Mouse (Mus musculus): ENCODE measurements around the gene Vwa7. TPM values are rescaled to one million over a fixed set of nuclear protein-coding genes. Genes with fewer than 3 reads are reported as not detected.
A peak's percentile ranks its signal among the peaks of the same experiment; 100 is the strongest.

The Vwa7 gene
- total and polyA plus RNA-seq, 3 experiments, result 9.8 to 10.4 TPM; not detected in 1

GRCm38 (mm10) chr17:35057090-35057489 lies 40.7 kb downstream of the Vwa7 start (continued):
- TF ChIP-seq MEF2A (IDR thresholded peaks at IDR 0.05; ENCODE audit: extremely low read depth, insufficient replicate concordance, low read depth, low read length, poor library complexity, severe bottlenecking), result no peak
- no peak; a peak in 1 of 4 replicates for TF ChIP-seq POLR2A (IDR thresholded peaks at IDR 0.05; ENCODE audit: control insufficient read depth in 1 of 2, insufficient read depth in 1 of 2, low read depth in 1 of 2, low read length in 2 of 2, poor library complexity in 1 of 2)
- no peak for TF ChIP-seq KAT2A (conservative IDR thresholded peaks at IDR 0.05; ENCODE audit: low read depth, low read length)
- no peak for TF ChIP-seq RAD21 (IDR thresholded peaks at IDR 0.05; ENCODE audit: low read depth, low read length)
- TF ChIP-seq HCFC1 (IDR thresholded peaks at IDR 0.05; ENCODE audit: low read depth, low read length), result no peak
- no peak for TF ChIP-seq MYC (IDR thresholded peaks at IDR 0.05; ENCODE audit: low read depth, low read length)
- no peak for TF ChIP-seq MAFK (IDR thresholded peaks at IDR 0.05; ENCODE audit: borderline replicate concordance, low read depth, low read length)
- no peak for TF ChIP-seq GATA1 (IDR thresholded peaks at IDR 0.05; ENCODE audit: low read depth, low read length)
- peak; percentile 42; the same call in 1 of the 2 replicates for TF ChIP-seq ETS1 (IDR thresholded peaks at IDR 0.05; ENCODE audit: low read depth, low read length)
- no peak for TF ChIP-seq ZMIZ1 (IDR thresholded peaks at IDR 0.05; ENCODE audit: low read depth, low read length)
- no peak for TF ChIP-seq E2F4 (IDR thresholded peaks at IDR 0.05; ENCODE audit: borderline replicate concordance, low read depth, low read length)
- peak; percentile 17 to 52; a peak in 2 of 4 replicates for TF ChIP-seq EP300 (IDR thresholded peaks at IDR 0.05; ENCODE audit: low read depth in 1 of 2, low read length in 2 of 2)
- TF ChIP-seq JUND (IDR thresholded peaks at IDR 0.05; ENCODE audit: low read depth, low read length), result peak; percentile 69; the same call in 1 of the 2 replicates
- no peak for TF ChIP-seq MAX (IDR thresholded peaks at IDR 0.05; ENCODE audit: low read length)
- no peak for TF ChIP-seq NELFE (IDR thresholded peaks at IDR 0.05; ENCODE audit: low read depth, low read length)
- peak; percentile 45; the same call in 1 of the 2 replicates for TF ChIP-seq TCF12 (IDR thresholded peaks at IDR 0.05; ENCODE audit: low read depth, low read length)

GRCm38 (mm10) chr17:35058316-35058715 lies 41.9 kb downstream of the Vwa7 start:
- Histone ChIP-seq H3K79me2 (ENCODE audit: control insufficient read depth, insufficient read depth, low read length, poor library complexity) (peaks cover 11% of the 10 kb centered on the region; the same call in 1 of the 2 replicates), H3K4me1 (ENCODE audit: control insufficient read depth in 1 of 2, insufficient read depth in 2 of 2, low read length in 2 of 2) (no peaks in the 10 kb centered on the region; a peak in 1 of 4 replicates), H3K27ac (ENCODE audit: control insufficient read depth, low read depth, low read length) (no peak overlapping the region), H3K9me3 (replicated peaks; ENCODE audit: insufficient read depth, low read length) (no peaks in the 10 kb centered on the region), H3K27me3 (ENCODE audit: control insufficient read depth in 1 of 2, insufficient read depth in 2 of 2, low read length in 2 of 2) (no peaks in the 10 kb centered on the region), H3K9ac (ENCODE audit: control insufficient read depth, low read depth, low read length, poor library complexity, severe bottlenecking) (no peak overlapping the region), H3K36me3 (ENCODE audit: control insufficient read depth in 1 of 2, insufficient read depth in 2 of 2, low read length in 2 of 2) (peaks cover 9 to 14% of the 10 kb centered on the region in 2 experiments), H3K4me3 (ENCODE audit: control insufficient read depth in 1 of 2, insufficient read depth in 1 of 2, low read depth in 2 of 2, low read length in 2 of 2) (no peak overlapping the region)
- TF ChIP-seq MAZ (IDR thresholded peaks at IDR 0.05; ENCODE audit: low read depth, low read length) (no peak), GABPA (IDR thresholded peaks at IDR 0.05; ENCODE audit: low read depth, low read length) (no peak), NRF1 (IDR thresholded peaks at IDR 0.05; ENCODE audit: insufficient read depth, low read depth, low read length, poor library complexity, severe bottlenecking) (no peak), CTCF (IDR thresholded peaks at IDR 0.05 in 2 of 3, conservative IDR thresholded peaks at IDR 0.05 in 1 of 3; ENCODE audit: control insufficient read depth in 1 of 3, insufficient read depth in 1 of 3, low read depth in 2 of 3, low read length in 3 of 3, poor library complexity in 1 of 3, severe bottlenecking in 1 of 3) (no peak), CHD1 (IDR thresholded peaks at IDR 0.05; ENCODE audit: low read depth, low read length) (no peak), MAFK (IDR thresholded peaks at IDR 0.05; ENCODE audit: borderline replicate concordance, low read depth, low read length) (no peak), KAT2A (conservative IDR thresholded peaks at IDR 0.05; ENCODE audit: low read depth, low read length) (no peak), NELFE (IDR thresholded peaks at IDR 0.05; ENCODE audit: low read depth, low read length) (no peak), SIN3A (IDR thresholded peaks at IDR 0.05; ENCODE audit: low read length) (no peak), USF1 (IDR thresholded peaks at IDR 0.05; ENCODE audit: low read depth, low read length) (no peak), USF2 (IDR thresholded peaks at IDR 0.05; ENCODE audit: borderline replicate concordance in 1 of 2, insufficient read depth in 1 of 2, low read depth in 1 of 2, low read length in 2 of 2) (no peak), MYB (IDR thresholded peaks at IDR 0.05; ENCODE audit: low read depth, low read length) (no peak), POLR2A (IDR thresholded peaks at IDR 0.05; ENCODE audit: control insufficient read depth in 1 of 2, insufficient read depth in 1 of 2, low read depth in 1 of 2, low read length in 2 of 2, poor library complexity in 1 of 2) (no peak), TAL1 (IDR thresholded peaks at IDR 0.05; ENCODE audit: low read length) (no peak), RAD21 (IDR thresholded peaks at IDR 0.05; ENCODE audit: low read depth, low read length) (no peak), E2F4 (IDR thresholded peaks at IDR 0.05; ENCODE audit: borderline replicate concordance, low read depth, low read length) (no peak), RCOR1 (IDR thresholded peaks at IDR 0.05; ENCODE audit: low read depth, low read length) (no peak), SMC3 (IDR thresholded peaks at IDR 0.05; ENCODE audit: low read depth, low read length) (no peak), EP300 (IDR thresholded peaks at IDR 0.05; ENCODE audit: low read depth in 1 of 2, low read length in 2 of 2) (no peak)
- no peak for DNase-seq (ENCODE audit: low read depth, low spot score)

All from MEL (cell line).